Mouse (Mus musculus) lung, adult 2 months (tissue): ENCODE data around the gene Sin3b.

Source experiments
- CTCF ChIP-seq: fragments of 200-500 bp; IDR thresholded peaks from 2 replicates; pipeline ENCODE4 v1.5.1; 2011; ENCODE audit warnings: mild to moderate bottlenecking, low read length, control low read depth; ENCODE audit not compliant: insufficient read depth
- POLR2A ChIP-seq: fragments of 200-500 bp; IDR thresholded peaks from 2 replicates; pipeline ENCODE4 v1.6.1; 2011; ENCODE audit warnings: low read depth, mild to moderate bottlenecking, control low read depth, low read length, borderline replicate concordance; ENCODE audit errors: extremely low read depth

GRCm38 (mm10) chr8:72720541-72720940 lies 2.5 kb upstream of the Sin3b start:
- TF ChIP-seq CTCF (no peak), POLR2A (no peak)
